In the genomic region with DNA sequence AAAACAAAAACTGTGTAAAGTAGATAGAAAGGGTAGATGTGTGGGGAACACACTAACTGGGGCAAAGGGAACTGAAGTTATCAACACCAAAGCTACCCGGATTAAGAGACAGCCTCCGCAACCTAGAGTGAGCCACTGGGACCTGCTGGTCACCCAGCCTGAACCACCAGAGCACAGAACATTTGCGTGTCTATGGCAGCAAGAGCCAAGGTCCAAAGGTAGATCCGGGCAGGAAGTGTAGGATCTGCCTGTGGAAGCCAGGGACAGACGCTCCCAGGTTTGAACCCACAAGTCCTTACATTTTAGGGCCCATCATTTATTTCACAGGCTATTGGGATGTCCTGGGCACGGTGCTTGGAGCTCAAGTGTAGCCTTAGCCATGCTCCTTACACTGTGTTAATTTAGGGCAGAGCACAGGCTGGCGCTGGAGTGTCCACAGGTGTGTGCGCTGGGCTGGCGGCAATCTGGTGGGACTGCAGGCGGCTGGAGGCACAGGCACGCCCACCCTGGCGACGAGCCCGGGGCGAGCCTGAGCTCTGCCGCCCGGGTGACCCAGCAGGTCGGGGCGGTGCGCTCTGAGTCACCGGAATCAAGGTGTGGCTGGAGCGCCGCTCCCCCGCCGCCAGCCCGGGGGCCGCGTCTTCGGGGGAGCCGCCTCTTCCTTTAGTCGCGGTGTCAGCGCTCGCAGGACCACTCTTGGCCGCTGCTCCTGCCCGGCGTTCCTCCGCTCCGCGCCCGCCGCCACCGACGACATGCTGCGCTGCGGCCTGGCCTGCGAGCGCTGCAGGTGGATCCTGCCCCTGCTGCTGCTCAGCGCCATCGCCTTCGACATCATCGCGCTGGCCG, we compare ENCODE assay signal across 8 mouse cellular contexts. TPM values are rescaled to one million over a fixed set of nuclear protein-coding genes. Genes with fewer than 3 reads are reported as not detected.
DNase-seq lines count a peak whose midpoint lies in the region; ATAC-seq lines count a peak whose summit lies in the region.

TSS of gene Perp (plus strand) at position 580 of the 846 bp plus-strand sequence.

- H3K4me3 ChIP-seq in embryonic facial prominence, embryonic 11.5 days (ENCODE audit: low read depth, low read length) = peak within 1 kb of the TSS; percentile 42

- H3K4me2 ChIP-seq in embryonic facial prominence, embryonic 11.5 days (ENCODE audit: low read depth, low read length) = peak within 1 kb of the TSS; percentile 86

- no peaks in the 10 kb centered on the region for H3K36me3 ChIP-seq in embryonic facial prominence, embryonic 11.5 days (replicated peaks; ENCODE audit: control insufficient read depth, insufficient read depth, low read depth, low read length)

- H3K27me3 ChIP-seq in embryonic facial prominence, embryonic 11.5 days (ENCODE audit: control insufficient read depth, insufficient read depth, low read length) = peaks cover 14% of the 10 kb centered on the region

- peak; percentile 14 to 18 for DNase-seq in CD8-positive naive resting alpha-beta T cell, adult 2 months (ENCODE audit: low read depth in 2 of 2, low spot score in 2 of 2)
- DNase-seq in adrenal gland, postnatal 25 days = peak; percentile 42
- DNase-seq in embryonic facial prominence, embryonic 11.5 days (ENCODE audit: low spot score) = peak; percentile 61
- DNase-seq in heart, postnatal 10 days = peak; percentile 69 to 77
- peak; percentile 88 for DNase-seq in kidney, postnatal 14 days
- peak; percentile 74 for DNase-seq in lung, postnatal 25 days (ENCODE audit: low spot score)
- DNase-seq in retina, embryonic 14.5 days (ENCODE audit: low spot score) = peak; percentile 56
- DNase-seq in c-Kit-positive CD71-positive TER-119-positive erythroid progenitor cells, embryonic 14.5 days (ENCODE audit: low spot score) = no peak

- 0 out of 2 replicates have a peak within 1 kb of the TSS, but pooled peaks have one; percentile 41 for H3K27ac ChIP-seq in embryonic facial prominence, embryonic 11.5 days (replicated peaks; ENCODE audit: low read depth, low read length)

- intact Hi-C loops in heart, postnatal 10 days (cut with DNase I) = loop anchor here (10.0 kb wide), 1 partner anchor 450 kb away; no protein-coding TSS in a partner anchor

- 3% methylated on average over 48 of the region's 54 CpGs for WGBS in embryonic facial prominence, embryonic 11.5 days

- H3K9ac ChIP-seq in embryonic facial prominence, embryonic 11.5 days (replicated peaks; ENCODE audit: low read length) = peak within 1 kb of the TSS; percentile 48

- no peaks in the 10 kb centered on the region for H3K4me1 ChIP-seq in embryonic facial prominence, embryonic 11.5 days (ENCODE audit: control insufficient read depth, insufficient read depth, low read length)

- peak; percentile 90 for ATAC-seq in embryonic facial prominence, embryonic 11.5 days (replicated peaks; ENCODE audit: insufficient number of reproducible peaks, low FRiP score, low TSS enrichment, low read depth)

- H3K9me3 ChIP-seq in embryonic facial prominence, embryonic 11.5 days (replicated peaks; ENCODE audit: control insufficient read depth, low read length) = no peaks in the 10 kb centered on the region

RNA-seq across cellular contexts. Expression of gene Perp, which starts in this region (rescaled TPM):
- total RNA-seq in adrenal gland, postnatal 25 days (2021) = 1.8 and 2.5 TPM in 2 replicates
- 41.9 and 42.6 TPM in 2 replicates for polyA plus RNA-seq in embryonic facial prominence, embryonic 11.5 days (2014; fragmentation: Nextera tagmentation; extraction: Ambion mirVana)
- 100 to 1,000 TPM; 216 to 230 TPM for total RNA-seq in heart, postnatal 10 days (2021)

Comparison
In these comparisons a context has a peak if more than half of its experiments do, and no peak if none do; other contexts are left out.
1. RNA of gene Perp (total RNA-seq): 216 to 230 TPM in heart, postnatal 10 days; 1.8 to 2.5 TPM in adrenal gland, postnatal 25 days; every median in the first group is over 10 times any median in the second.